Mouse (Mus musculus) macrophage (primary cell): ENCODE data around the gene Macf1. TPM values are rescaled to one million over a fixed set of nuclear protein-coding genes. Genes with fewer than 3 reads are reported as not detected.
A peak's percentile ranks its signal among the peaks of the same experiment; 100 is the strongest.

Experiments
- H3K27ac ChIP-seq: fragments of 350-480 bp; formaldehyde crosslinking; 2 replicates; pipeline ENCODE4 v1.9.0; 2021
- H3K36me3 ChIP-seq: fragments of 350-480 bp; formaldehyde crosslinking; 2 replicates; pipeline ENCODE4 v1.9.0; 2021; ENCODE audit errors: inconsistent target
- H3K4me3 ChIP-seq: fragments of 350-480 bp; formaldehyde crosslinking; 2 replicates; pipeline ENCODE4 v1.9.0; 2021; ENCODE audit errors: inconsistent target
- H3K79me2 ChIP-seq: fragments of 350-480 bp; formaldehyde crosslinking; 2 replicates; pipeline ENCODE4 v1.9.0; 2021; ENCODE audit errors: inconsistent target
- WGBS: methylation state at CpG from one replicate; pipeline ENCODE4 v1.1.7; 2026; ENCODE audit warnings: inconsistent platforms; ENCODE audit not compliant: missing documents; 5-methylcytosine and 5-hydroxymethylcytosine counted together
- polyA plus RNA-seq: library from polyadenylated mRNA; stranded (reverse); fragments of 250-400 nt; gene quantifications from 3 replicates; pipeline ENCODE4 v1.2.4, GENCODE M21; 2018; ENCODE audit warnings: inconsistent platforms

Macf1 gene
- polyA plus RNA-seq, 1 experiment from 2014 or later, result 144 TPM

DNA sequence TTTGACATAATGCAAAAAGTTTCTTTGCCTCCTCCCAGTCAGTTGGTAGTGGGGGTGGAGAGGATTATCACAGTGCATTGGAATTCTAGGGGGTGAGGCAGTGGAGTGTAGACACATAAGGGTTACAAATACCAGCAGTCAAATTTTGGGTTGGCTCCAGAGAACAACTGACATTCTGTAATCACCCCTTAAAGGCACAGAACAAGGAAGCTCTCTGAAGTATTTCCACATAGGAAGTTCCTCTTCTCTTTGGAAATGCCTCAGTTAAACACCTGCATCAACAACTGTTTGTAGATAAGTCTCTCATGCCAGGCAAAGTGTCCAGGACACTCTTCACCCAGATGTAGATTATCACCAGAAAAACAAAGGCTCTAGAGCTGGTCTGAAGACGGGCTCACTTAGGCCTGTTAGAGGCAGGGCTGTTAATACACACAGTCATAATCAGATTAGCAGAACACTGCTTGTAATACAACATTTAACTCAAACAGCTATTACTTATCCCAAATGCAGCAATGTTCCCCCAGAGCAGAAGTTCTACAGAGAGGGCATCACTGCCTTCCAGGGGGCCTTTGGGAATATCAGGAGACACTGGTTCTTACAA lies 258.4 kb downstream of the Macf1 start:
- peaks cover 12% of the 10 kb centered on the region; the same call in 1 of the 2 replicates for H3K36me3 ChIP-seq

GRCm38 (mm10) chr4:123424050-123424449 lies 260.1 kb downstream of the Macf1 start:
- 0 out of 2 replicates have a peak, but pooled peaks cover 3% of the 10 kb centered on the region for H3K36me3 ChIP-seq
- no peak overlapping the region for H3K4me3 ChIP-seq
- H3K27ac ChIP-seq, result no peak overlapping the region
- peaks cover 90% of the 10 kb centered on the region for H3K79me2 ChIP-seq
- WGBS, result 100% methylated on average over 2 of the region's 2 CpGs

More for the DNA sequence above, 258.4 kb downstream of the Macf1 start:
- H3K79me2 ChIP-seq, result peaks cover 91% of the 10 kb centered on the region
- no peak overlapping the region for H3K27ac ChIP-seq
- 71% methylated on average over 1 of the region's 1 CpGs for WGBS
- no peak overlapping the region for H3K4me3 ChIP-seq

GRCm38 (mm10) chr4:123422828-123423227 lies 261.3 kb downstream of the Macf1 start:
- H3K79me2 ChIP-seq, result peaks cover 86% of the 10 kb centered on the region
- H3K27ac ChIP-seq, result no peak overlapping the region
- no peaks in the 10 kb centered on the region for H3K36me3 ChIP-seq
- H3K4me3 ChIP-seq, result no peak overlapping the region
- WGBS, result 66% methylated on average over 6 of the region's 6 CpGs

GRCm38 (mm10) chr4:123418032-123418431 lies 266.1 kb downstream of the Macf1 start:
- Histone ChIP-seq H3K36me3 (no peaks in the 10 kb centered on the region), H3K79me2 (peaks cover 49% of the 10 kb centered on the region), H3K4me3 (no peak overlapping the region), H3K27ac (no peak overlapping the region)
- WGBS, result 96% methylated on average over 3 of the region's 3 CpGs

- H3K4me3 ChIP-seq, result no peak overlapping the region
- H3K36me3 ChIP-seq, result no peaks in the 10 kb centered on the region
- H3K79me2 ChIP-seq, result peaks cover 43% of the 10 kb centered on the region
- no peak overlapping the region for H3K27ac ChIP-seq
- no CpG with 5 or more reads among the region's 3 CpGs for WGBS
These were observed 266.7 kb downstream of the Macf1 start for GRCm38 (mm10) chr4:123417478-123417877.

DNA sequence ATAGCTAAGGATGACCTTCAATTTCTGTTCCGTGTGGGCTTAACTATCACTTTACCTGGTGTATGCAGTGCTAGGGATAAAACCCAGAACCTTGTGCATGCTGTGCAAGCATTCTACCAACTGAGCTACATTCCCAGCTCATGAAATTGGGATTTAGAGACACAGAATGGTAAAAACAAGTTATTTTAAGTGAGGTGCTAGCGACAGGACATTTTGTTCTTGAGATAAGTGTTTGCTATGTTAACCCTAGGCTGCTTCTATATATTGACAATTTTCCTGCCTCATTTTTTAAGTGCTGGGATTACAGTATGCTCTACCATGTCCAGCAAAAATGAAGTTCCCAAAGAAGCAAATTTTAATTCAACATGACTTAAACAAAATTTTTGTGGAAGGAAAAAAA lies 267.3 kb downstream of the Macf1 start:
- Histone ChIP-seq H3K4me3 (no peak overlapping the region), H3K36me3 (no peaks in the 10 kb centered on the region), H3K27ac (no peak overlapping the region), H3K79me2 (peaks cover 37% of the 10 kb centered on the region)
- 100% methylated on average over 2 of the region's 2 CpGs for WGBS

DNA sequence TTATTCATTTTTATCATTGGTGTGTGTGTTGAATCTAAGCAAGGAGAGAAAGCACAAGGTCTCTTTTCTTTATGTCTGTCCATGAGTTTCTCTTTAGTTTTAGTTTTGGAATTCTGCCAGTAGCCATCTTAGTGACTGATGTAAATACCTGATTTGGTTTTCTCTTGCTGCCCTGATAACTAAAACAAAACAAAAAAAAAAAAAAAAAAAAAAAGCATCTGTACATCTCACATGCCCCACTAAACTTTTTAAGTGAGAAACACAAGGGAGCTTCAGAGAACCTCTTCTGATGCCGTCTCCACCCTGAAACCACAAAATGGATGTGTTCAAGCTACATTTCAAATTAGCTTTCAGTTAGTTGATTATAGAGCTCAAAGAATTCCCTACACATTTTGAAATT lies 268.6 kb downstream of the Macf1 start:
- Histone ChIP-seq H3K79me2 (peaks cover 29% of the 10 kb centered on the region; the same call in 1 of the 2 replicates), H3K36me3 (no peaks in the 10 kb centered on the region), H3K4me3 (no peak overlapping the region), H3K27ac (no peak overlapping the region)
- 100% methylated on average over 1 of the region's 1 CpGs for WGBS

- peaks cover 31% of the 10 kb centered on the region; the same call in 1 of the 2 replicates for H3K79me2 ChIP-seq
- H3K36me3 ChIP-seq, result no peaks in the 10 kb centered on the region; the same call in 1 of the 2 replicates
- H3K27ac ChIP-seq, result no peak overlapping the region
- 100% methylated on average over 2 of the region's 2 CpGs for WGBS
- H3K4me3 ChIP-seq, result no peak overlapping the region
These were observed 270.3 kb downstream of the Macf1 start for GRCm38 (mm10) chr4:123413876-123414275.

DNA sequence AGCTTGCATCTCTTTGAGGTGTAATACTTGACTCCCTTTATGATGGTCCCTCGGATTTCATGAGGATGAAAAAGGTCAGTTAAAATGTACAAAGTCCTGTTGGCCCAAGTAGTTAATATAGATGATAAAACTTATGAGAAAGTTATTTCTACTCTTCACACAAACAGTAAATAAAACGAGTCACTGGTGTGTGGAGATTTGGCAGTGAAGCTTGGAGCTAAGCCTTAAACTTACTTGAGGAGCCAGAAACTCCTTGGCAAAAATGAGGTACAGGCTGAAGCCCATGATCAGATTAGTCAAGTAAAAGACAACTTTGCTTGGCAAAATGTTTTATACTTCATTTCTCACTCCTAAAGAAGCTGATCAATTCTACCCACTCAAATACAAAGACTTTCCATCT lies 271.2 kb downstream of the Macf1 start:
- peaks cover 34% of the 10 kb centered on the region; the same call in 1 of the 2 replicates for H3K79me2 ChIP-seq
- H3K36me3 ChIP-seq, result no peaks in the 10 kb centered on the region; the same call in 1 of the 2 replicates
- 63% methylated on average over 2 of the region's 2 CpGs for WGBS
- no peak overlapping the region for H3K27ac ChIP-seq
- H3K4me3 ChIP-seq, result no peak overlapping the region

DNA sequence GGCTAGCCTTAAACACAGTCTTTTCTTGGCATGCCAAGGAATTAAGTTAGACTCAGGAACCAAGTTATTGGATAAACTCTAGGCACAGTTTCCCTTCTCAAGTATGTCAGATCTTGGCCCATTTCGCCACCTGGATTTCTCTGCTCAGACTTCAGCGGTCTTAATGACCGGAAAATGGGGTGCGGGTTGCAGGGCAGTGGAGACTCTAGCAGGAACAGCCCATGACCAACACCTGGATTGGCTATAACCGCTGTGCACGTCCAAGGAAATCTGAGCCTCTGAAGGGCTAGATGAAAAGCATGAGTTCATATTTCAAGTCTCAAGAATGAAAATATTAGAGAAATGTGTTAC lies 271.7 kb downstream of the Macf1 start:
- H3K36me3 ChIP-seq, result peaks cover 3% of the 10 kb centered on the region; the same call in 1 of the 2 replicates
- WGBS, result 59% methylated on average over 6 of the region's 6 CpGs
- H3K4me3 ChIP-seq, result no peak overlapping the region
- no peak overlapping the region for H3K27ac ChIP-seq
- peaks cover 36% of the 10 kb centered on the region; the same call in 1 of the 2 replicates for H3K79me2 ChIP-seq

DNA sequence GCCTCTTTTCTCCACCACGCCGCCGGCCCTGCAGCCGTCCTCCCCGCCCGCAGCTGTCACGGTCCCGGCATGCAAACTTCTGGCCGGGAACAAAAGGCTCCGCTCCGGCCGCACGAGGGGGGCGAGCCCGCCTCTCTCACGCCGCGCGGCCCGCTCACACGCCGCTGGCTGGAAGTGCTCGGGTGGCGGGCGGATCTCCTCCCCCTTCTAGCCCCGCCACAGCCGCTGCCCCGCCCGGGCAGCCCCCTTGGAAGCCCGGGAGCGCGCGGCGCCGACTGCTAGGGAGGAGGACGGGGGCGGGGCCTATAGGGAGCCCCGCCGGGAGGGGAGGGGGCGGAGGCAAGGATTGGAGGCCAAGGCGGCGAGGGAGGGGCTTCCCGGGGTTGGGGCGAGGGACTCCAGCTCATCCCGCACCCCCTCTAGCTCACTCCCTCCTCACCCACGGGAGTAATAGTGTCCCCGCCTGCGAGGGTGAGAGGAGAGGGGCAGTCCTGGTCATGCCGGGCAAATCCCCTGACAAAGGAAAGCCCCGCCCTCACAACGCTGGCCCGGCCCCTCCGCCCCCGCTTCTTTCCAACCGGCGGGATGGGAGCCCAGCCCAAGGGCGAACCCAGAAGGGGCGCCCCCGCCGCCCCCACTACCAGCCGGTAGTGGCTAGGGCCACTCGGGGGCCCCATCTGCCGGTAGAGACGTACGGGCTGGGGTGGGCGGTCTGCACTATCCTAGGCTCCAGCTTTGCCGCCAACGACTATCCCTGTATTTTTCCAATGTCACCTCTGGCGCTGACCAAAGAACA lies 272.2 kb downstream of the Macf1 start:
- Histone ChIP-seq H3K27ac (no peak overlapping the region), H3K36me3 (peaks cover 5% of the 10 kb centered on the region; the same call in 1 of the 2 replicates), H3K4me3 (peak overlapping the region; percentile 7; the same call in 1 of the 2 replicates), H3K79me2 (peaks cover 42% of the 10 kb centered on the region; the same call in 1 of the 2 replicates)
- WGBS, result 4% methylated on average over 68 of the region's 69 CpGs

DNA sequence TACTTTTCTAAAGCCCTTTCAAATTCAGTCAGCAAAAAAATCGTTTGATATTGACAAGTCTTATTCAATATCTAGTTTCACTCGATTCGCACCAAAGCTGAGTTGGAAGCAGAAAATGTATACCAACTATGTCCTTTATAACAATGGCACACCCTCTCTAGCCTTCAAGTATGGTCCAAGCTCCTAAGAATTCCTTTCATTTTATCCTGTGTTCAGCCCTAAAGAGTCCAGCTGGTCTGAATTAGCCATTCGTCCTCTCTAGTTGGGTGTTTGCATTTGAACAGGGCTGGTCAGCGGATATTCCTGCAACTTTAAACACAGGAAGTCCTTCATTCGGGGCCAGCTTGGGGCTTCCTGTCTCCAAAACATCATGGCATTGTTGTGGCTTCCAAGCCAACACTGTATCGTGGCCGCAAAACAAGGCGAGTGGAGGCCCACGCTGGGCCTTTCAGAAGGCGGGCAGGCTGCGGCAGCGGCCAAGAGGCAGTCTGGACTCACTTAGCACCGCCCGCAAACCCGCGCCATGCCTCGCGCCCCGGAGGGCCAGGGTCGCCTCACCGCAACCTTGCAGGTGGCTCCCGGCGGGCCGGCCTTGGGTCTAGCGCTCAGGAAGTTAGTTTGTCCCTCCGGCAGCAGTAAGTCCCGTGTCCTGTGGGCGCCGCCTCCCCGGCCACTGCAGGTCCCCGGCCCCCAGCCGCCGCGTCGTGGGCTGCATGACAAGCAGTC lies 273.0 kb downstream of the Macf1 start:
- H3K4me3 ChIP-seq, result peak overlapping the region; percentile 28
- peaks cover 5% of the 10 kb centered on the region; the same call in 1 of the 2 replicates for H3K36me3 ChIP-seq
- H3K79me2 ChIP-seq, result peaks cover 48% of the 10 kb centered on the region; the same call in 1 of the 2 replicates
- H3K27ac ChIP-seq, result no peak overlapping the region
- 4% methylated on average over 36 of the region's 36 CpGs for WGBS

DNA sequence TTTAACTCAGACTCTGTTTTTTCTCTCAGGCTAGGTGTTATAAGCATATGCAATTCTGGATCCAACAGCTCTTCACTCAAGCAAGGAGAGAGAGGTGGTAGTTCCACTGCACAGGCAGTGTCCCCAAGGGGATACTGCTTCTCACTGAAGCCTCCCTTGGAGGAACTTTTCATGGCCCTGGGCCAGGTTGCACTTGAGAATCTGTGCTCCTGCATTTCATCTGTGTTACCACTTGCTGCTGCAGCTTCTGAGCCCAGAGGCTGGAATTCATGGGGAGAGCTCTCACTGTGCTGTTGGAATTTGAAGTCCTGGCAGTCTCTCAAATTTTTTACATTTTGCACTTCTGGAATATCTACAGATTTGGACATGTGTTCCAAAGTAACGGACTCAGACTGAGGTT lies 274.4 kb downstream of the Macf1 start:
- no peak overlapping the region for H3K27ac ChIP-seq
- H3K4me3 ChIP-seq, result no peak overlapping the region
- WGBS, result 100% methylated on average over 1 of the region's 1 CpGs
- H3K79me2 ChIP-seq, result peaks cover 62% of the 10 kb centered on the region
- H3K36me3 ChIP-seq, result peaks cover 5% of the 10 kb centered on the region; the same call in 1 of the 2 replicates

DNA sequence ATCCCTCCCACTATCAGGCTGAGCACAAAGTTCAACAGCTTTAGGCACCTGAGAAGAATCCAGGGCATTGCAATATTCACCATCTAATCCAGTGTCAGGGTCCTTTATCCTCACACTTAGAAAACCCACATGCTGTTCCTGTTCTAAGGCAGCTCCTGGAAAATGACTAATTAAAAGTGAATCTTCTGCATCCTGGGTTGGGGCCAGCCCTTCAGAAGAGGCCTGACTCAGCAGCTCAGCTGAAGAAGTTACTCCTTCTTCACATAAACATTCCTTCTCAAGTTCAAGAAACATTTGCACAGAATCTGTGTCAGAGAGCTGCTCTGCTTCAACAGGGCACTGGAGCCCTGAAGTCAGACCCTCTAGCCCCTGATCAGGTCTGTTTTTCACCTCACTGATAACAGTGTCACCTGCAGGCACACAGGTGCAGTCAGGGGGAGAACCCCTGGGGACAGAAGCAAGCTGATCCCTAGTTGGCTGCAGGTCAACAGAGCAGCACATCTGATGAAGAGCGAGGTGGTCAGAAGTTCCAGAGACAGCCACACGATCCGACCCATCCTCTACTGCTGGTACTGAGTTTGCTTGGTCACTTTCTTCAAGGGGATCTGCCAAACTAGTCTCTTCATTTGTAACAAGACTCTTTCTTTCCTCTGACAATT lies 275.0 kb downstream of the Macf1 start:
- 93% methylated on average over 3 of the region's 3 CpGs for WGBS
- no peak overlapping the region for H3K4me3 ChIP-seq
- H3K27ac ChIP-seq, result no peak overlapping the region
- peaks cover 5% of the 10 kb centered on the region; the same call in 1 of the 2 replicates for H3K36me3 ChIP-seq
- peaks cover 68% of the 10 kb centered on the region for H3K79me2 ChIP-seq
